Mouse (Mus musculus): Measurements from ENCODE around the gene Ccdc141. TPM values are rescaled to one million over a fixed set of nuclear protein-coding genes. Genes with fewer than 3 reads are reported as not detected.

Gene Ccdc141
- 10 to 100 TPM; 21.1 to 30.3 TPM for total RNA-seq (2021)

DNA sequence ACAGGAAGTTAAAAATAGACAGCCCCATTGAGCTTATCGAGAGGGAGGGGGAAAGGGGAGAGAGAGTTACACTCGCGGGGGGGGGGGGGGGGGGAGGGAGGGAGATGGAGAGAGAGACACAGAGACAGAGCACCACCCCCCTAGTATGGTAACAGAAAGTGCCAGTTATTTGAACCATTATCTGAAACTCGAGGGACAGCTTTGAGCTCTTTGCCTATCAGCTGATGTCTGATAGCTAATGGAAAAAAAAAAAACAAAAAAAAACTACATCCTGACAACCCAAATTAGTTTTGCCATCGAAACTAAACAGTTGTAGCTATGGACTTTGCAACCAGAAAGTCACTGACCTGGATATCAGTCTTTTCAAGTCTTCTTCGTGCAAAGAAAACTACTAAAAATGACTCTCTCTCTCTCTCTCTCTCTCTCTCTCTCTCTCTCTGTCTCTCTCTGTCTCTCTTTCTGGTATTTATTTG, at the start of gene Ccdc141:
Gene Ccdc141, minus strand, starts transcription at position 4 of the 473 bp plus-strand sequence.
- intact Hi-C loops (cut with DNase I): no loop called here
- no peak for DNase-seq (ENCODE audit: extremely low spot score in 1 of 2, low spot score in 2 of 2)

DNA sequence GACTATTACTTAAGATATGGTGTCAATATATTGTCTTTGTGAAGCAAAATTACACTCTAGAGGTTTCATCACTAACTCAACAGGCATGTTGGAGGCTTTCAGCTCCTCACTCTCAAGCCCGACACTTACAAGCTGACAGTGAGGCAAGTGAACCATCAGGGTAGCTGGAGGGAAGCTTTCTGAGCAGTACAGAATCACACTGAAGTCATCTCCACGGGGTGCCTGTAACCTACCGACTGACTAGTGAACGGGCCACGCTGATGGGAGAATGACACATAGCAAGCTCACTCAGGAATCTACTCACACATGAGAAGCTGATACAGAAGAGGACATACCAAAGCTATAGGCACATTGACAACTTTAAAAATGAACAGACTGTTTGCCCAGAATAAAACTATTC, 42.4 kb upstream of the Ccdc141 start:
- intact Hi-C loops (cut with DNase I): no loop called here
- no peak for DNase-seq (ENCODE audit: extremely low spot score in 1 of 2, low spot score in 2 of 2)

DNA sequence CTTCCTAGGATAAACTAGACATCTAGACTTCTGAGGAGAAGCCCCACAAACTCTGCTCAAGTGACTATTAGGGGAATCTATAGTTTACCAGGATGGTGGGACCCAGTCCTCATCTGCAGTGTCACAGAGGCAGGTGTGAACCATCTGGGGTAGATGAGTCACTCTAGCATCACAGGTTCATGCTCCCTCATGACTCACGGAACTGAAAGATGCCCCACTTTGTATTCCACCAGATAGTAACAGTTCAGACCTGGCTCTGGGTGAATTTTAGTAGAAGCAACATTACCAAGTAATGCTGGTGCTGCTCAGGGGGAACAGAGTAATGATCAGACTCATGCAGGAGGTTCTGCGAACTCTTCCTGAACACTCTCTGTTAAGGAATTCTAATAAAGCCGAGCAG, 36.5 kb upstream of the Ccdc141 start:
- intact Hi-C loops (cut with DNase I): loop anchor here (10.0 kb wide), 2 partner anchors 142 to 232 kb away; no protein-coding TSS in a partner anchor
- DNase-seq (ENCODE audit: extremely low spot score in 1 of 2, low spot score in 2 of 2): no peak

DNA sequence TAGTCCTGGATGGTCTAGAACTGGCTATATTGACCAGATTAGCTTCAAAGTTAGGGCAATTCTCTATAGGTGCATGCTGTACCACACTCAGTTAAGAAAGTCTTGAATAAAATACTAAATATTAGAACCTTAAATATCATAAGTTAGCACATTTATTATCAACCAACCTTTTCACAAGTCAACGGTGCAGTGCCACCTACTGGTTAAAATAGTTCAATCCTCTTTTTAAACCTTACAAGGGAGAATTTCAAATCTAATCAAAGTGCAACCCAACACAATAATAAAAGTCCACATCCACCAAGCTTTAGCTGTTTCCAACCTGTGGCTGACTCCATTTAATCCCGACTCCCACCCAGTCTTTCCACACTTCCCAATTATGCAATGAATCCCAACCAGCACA, 33.5 kb upstream of the Ccdc141 start:
- no peak for DNase-seq (ENCODE audit: extremely low spot score in 1 of 2, low spot score in 2 of 2)
- intact Hi-C loops (cut with DNase I): loop anchor here (10.0 kb wide), 2 partner anchors 139 to 229 kb away; no protein-coding TSS in a partner anchor

DNA sequence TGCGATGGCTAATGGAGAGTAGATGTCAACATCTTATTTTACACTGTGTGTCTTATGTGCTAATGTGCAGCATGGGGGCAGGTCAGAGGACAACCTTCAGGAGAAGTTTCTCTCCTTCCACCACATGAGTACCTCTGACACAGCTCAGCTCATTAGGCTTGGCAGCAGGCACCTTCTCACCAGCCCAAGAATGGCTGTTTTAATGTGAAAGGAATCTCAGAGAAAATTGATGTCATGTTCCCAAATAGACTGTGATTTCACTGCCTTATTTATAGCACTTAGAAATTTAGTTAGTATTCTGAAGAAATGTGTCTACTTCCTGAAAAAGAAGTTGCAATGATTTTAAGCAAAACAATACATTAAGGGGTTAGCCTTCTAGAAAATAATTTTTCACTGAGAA, 31.5 kb upstream of the Ccdc141 start:
- intact Hi-C loops (cut with DNase I): loop anchor here (10.0 kb wide), 2 partner anchors 137 to 227 kb away; no protein-coding TSS in a partner anchor
- DNase-seq (ENCODE audit: extremely low spot score in 1 of 2, low spot score in 2 of 2): no peak

DNA sequence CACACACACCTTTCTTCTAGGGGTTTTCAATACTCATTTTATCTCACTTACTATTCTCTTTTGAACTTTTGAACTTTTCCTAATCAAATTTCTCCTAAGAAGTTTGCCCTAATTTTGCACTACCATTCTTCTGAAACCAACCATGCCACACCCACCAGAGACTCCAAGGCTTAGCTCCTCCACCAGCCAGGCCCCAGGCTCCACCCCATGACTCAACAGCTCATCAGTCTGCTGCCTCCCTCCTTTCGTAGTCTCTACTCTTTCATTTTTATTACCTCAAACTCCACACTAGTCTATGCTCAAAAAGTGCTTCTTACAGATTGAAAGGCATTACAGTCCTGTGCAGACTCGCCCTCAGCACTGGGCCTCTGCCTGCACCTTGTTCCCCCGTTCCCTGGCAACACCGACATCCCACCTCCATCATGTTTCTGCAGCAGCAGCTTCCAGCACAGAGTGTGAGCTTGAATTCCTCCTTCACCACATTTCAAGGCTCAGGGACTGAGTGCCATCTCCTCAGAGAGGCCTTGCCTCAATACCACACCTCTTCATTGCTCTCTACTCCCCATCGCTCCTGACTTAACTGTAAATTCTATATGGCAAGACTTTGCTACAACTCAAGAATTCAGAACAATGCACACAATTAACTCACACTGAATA, 30.6 kb upstream of the Ccdc141 start:
- intact Hi-C loops (cut with DNase I): loop anchor here (10.0 kb wide), 2 partner anchors 136 to 226 kb away; no protein-coding TSS in a partner anchor
- no peak for DNase-seq (ENCODE audit: extremely low spot score in 1 of 2, low spot score in 2 of 2)

DNA sequence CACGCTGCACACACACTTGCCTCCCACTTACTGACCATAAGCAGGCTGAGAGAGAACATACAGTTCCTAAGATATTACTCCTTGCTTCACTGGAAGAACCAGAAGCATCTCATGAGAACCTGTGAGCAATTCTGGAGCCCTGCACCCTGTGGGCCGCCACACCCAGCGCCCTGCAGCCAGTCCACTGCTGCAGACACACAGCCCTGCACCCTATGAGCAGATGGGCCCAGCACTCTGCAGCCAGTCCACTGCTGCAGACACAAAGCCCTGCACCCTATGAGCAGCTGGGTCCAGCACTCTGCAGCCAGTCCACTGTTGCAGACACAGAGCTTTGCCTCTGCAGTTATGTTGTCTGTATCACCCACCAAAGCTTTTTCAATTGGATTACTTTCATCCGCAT, 29.9 kb upstream of the Ccdc141 start:
- intact Hi-C loops (cut with DNase I): loop anchor here (10.0 kb wide), 2 partner anchors 136 to 226 kb away; no protein-coding TSS in a partner anchor
- no peak for DNase-seq (ENCODE audit: extremely low spot score in 1 of 2, low spot score in 2 of 2)

DNA sequence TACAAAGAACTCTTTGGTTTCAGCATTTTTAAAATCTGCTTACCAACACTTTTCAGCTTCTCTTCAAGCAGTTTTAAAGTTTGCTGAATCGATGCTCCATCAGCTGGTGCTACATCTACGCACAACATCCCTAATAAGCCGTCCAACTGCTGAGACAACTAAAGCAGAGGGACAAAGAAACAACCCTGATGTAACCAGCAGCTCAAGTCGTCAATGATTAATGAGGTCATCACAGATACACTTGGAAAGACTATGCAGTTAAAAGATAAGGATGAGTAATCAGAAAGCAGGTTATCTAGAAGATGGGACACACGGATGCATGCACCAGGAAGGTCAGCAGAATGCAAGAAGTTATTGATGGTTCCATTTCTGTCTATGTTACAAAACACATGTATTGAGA, 27.8 kb upstream of the Ccdc141 start:
- no peak for DNase-seq (ENCODE audit: extremely low spot score in 1 of 2, low spot score in 2 of 2)
- intact Hi-C loops (cut with DNase I): no loop called here

DNA sequence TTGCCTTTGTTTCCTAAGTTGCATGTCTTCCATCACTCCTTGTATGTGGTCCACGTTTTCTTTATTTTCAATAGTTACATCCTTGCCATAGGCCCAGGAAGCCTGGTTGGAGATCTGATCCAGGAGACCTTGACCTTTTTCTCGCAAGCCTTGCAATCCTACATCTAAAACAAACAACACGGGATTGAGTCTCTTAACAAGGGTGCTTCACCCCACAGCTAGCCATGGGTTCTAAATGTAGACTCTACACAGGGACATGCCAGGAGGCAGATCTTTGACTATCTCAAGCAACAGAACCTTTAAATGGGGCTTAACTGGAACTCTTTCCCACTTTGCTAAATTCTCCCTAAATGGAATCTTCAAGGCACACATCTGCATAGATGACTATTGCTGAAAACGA, 26.4 kb upstream of the Ccdc141 start:
- intact Hi-C loops (cut with DNase I): no loop called here
- DNase-seq (ENCODE audit: extremely low spot score in 1 of 2, low spot score in 2 of 2): no peak

DNA sequence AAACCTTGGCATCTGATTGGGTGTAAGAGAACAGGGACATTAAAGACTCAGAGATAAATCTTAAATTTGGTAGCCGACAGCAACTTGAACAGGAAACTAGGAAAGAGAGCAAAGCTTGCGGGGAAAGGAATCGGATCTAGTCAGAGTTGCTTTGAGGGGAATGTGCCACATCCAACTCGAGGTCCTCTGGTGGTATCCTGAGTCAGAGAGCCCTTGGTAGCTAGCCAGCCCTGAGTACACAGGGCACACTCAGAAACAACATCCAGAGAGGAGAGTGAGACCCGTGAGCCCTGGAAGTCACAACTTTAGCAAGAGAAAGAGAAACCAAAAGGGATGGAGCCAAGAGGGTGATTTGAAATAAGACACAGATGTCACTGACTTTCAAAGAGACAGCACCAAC, 24.6 kb upstream of the Ccdc141 start:
- no peak for DNase-seq (ENCODE audit: extremely low spot score in 1 of 2, low spot score in 2 of 2)
- intact Hi-C loops (cut with DNase I): no loop called here

DNA sequence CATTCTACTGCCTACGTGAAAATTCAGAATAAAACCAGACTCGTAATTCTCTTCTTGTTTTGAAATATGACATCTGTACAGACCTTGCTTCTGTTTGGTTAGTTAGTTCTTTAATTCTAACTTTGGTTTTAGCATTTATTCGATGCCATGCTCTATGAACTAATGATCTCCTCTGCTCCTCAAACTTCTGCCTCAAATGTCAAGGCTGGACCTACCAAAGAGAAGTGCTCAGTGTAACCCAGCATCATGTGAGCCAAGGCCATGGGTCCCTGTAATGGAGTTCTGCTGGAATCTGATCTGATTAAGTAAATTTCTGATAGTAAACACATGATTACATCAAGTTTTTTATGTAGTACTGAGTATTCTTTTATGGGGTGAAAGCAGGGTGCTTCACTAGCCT, 21.4 kb upstream of the Ccdc141 start:
- intact Hi-C loops (cut with DNase I): no loop called here
- no peak for DNase-seq (ENCODE audit: extremely low spot score in 1 of 2, low spot score in 2 of 2)

DNA sequence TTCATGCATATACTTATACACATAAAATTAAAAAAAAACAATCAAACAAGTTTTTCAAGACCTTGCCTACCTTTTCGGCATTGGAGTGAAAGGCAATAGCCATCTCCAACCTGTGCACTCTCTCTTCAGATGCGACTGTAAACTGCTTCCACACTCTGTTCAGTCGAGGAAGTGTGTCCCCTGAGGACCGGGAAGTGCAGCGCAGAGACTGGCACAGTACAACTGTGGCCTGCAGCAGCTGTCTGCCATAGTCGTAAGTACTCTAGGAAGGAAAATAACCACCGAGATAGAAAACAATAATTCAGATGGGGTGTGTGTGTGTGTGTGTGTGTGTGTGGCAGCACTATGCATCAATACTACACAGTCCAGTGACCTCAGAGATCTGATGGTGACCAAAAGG, 20.5 kb upstream of the Ccdc141 start:
- no peak for DNase-seq (ENCODE audit: extremely low spot score in 1 of 2, low spot score in 2 of 2)
- intact Hi-C loops (cut with DNase I): no loop called here

DNA sequence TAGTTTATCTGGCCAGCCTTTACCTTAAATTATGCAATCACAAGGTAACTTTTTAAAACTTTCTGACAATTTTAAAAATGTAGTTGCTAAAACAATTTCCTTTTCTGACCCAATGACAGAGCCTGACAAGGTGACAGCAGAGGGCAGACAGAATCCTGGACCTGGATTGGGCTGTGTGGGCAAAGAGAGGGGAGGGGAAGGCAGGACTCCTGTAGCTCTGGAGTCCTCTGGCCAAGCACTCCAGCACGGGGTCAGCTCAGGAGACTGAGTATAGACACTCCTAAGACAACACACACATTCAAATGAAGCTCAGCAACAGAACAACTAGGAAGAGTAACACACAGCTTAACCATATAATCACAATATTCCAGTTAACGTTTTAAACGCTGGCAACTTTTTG, 19.9 kb upstream of the Ccdc141 start:
- intact Hi-C loops (cut with DNase I): no loop called here
- no peak for DNase-seq (ENCODE audit: extremely low spot score in 1 of 2, low spot score in 2 of 2)

DNA sequence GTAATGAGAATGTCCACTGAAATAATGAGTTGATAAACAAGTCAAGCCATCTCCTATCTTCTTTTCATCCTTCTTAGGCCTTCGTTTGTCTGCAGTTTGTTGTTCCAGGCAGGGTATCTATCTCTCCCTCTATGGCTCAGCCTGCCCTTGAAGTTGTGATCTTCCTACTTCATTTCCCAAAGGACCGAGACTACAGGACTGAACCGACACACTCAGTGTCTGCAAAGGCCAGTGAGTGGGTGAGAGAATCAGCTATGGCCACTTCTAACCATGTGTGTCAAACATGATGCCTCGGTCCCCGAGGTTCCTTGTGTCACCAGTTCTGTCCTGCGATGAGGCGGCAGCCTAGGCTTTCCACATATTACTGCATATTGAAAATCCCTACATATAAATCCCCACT, 19.2 kb upstream of the Ccdc141 start:
- DNase-seq (ENCODE audit: extremely low spot score in 1 of 2, low spot score in 2 of 2): no peak
- intact Hi-C loops (cut with DNase I): no loop called here

DNA sequence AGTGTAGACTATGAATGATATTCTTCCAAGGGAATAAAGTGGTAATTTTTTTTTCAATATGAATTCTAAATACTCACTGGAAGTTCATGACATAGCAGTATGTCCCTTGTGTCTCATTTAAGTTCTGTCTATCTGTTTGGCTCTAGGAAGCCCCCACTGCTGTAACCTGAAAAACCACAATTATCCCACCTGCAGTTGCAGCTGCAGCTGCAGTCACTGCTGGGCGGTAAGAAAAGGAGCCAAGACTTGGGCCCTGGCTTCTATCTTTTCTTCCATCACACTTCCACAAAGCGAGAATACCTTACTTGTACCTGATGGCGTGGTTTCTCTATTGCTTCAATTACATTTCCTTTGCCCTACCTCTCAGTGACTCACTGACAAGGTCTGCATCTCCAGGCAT, 17.1 kb upstream of the Ccdc141 start:
- no peak for DNase-seq (ENCODE audit: extremely low spot score in 1 of 2, low spot score in 2 of 2)
- intact Hi-C loops (cut with DNase I): no loop called here

DNA sequence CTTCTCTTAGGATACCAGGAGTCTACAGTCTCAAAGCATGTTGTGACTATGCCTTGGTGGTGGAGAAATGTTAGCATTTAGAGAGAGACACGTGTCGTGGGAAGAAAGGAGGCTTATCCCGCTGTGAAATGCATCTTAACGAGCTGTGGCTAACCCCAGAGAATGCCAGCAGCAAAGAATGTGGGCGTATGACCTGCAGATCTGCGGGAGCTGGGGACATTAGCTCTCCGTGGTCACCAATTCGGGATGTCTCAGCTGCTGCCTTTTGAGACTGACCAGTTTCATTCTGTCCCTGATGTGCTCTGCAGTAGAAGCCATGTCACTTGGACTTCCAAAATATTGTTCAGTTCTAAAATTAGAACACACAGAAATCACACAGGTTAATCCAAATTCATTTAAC, 16.5 kb upstream of the Ccdc141 start:
- intact Hi-C loops (cut with DNase I): no loop called here
- DNase-seq (ENCODE audit: extremely low spot score in 1 of 2, low spot score in 2 of 2): no peak

DNA sequence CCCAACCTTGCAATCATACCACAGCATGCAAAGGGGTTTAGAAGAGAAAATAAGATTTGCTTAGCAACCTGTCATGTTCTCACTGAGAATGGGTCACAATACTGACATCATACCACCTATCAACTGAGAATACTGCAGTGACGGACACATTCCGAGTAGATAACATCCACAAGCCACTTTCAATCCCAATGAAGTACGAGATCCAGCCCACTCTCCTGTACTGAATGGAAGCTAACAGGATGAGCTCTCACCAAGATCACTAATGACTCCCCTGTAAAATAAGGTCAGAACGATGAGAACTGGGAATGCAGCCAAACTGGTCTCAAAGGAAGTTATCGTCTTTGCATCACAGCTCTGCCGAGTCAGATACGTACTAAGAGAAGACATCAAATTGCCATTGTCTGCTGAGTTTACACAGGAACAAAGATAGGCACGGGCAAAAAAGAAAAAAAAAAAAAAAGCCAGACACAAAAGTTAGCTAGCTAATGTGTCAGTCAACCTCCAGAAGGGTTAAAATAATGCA, 13.7 kb upstream of the Ccdc141 start:
- no peak for DNase-seq (ENCODE audit: extremely low spot score in 1 of 2, low spot score in 2 of 2)
- intact Hi-C loops (cut with DNase I): no loop called here

DNA sequence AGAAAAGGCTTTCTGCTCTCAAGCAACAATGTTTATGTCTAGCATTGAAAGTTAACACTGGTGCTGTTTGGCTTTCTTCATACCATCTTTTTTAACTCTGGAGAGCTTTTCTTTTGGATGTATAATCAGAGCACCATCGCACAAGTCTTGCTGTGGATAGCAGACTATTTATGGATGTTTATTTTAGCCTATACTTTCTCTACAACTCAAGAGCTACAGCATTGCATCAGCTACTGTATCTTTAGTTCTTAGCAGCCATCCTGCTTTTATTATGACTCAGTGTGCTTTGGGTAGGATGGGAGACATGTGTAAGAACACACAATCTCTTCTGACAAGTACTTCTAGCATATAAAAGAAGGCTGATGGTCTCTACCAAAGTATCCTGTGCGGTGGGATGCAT, 13.2 kb upstream of the Ccdc141 start:
- intact Hi-C loops (cut with DNase I): no loop called here
- DNase-seq (ENCODE audit: extremely low spot score in 1 of 2, low spot score in 2 of 2): no peak

DNA sequence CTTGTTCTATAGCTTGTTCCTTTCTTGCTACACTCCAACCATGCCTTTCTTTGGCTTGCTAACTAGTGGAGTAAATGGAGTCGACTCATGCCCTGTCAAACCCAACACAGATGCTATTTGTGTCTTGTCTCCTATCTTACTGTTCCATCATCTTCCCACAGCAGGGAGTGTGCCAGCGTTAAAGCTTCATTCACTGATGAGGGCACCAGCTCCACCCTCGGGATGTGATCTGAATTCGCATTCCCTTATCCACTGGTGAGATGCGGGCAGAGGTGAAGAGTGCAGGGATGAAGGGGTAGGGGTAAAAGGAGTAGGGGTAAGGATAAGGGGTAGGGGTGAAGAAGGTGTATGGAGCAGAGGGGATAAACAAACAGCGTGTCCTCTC, 12.6 kb upstream of the Ccdc141 start:
- no peak for DNase-seq (ENCODE audit: extremely low spot score in 1 of 2, low spot score in 2 of 2)
- intact Hi-C loops (cut with DNase I): no loop called here

DNA sequence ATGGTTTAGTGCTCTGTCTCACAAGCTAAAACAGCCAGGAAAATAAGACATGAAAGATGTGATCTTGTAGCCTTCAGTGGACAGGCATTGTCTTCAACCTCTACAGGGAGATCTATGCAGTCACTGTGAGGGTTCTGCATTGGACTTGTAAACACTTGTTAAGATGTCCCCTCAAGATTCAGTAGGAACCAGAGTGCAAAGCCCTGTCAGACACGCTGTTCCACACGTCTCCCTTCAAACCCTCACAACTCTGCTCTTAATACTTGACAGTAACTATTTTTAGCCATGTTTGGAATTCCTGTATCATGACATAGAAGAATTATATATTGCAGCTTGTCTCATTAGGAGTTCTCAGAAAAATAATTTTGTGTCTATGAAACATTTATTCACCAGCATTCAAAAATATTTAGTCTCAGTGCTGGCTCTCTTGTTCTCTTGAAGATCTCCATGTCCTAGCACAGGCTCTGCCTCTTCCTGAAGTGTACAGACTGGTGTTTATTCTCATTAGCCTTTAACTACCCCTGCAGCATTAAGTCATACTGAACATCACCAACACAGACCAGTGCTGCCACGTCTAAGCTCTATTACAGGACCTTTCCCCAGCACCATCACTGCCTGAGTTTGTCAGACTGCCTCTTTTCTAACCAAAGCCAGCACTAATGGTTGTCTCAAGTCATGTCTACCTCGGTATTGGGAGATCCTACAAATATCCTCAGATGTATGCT, 12.0 kb upstream of the Ccdc141 start:
- DNase-seq (ENCODE audit: extremely low spot score in 1 of 2, low spot score in 2 of 2): no peak
- intact Hi-C loops (cut with DNase I): no loop called here

Data from left cerebral cortex, postnatal 10 days (tissue).